In the genomic region with DNA sequence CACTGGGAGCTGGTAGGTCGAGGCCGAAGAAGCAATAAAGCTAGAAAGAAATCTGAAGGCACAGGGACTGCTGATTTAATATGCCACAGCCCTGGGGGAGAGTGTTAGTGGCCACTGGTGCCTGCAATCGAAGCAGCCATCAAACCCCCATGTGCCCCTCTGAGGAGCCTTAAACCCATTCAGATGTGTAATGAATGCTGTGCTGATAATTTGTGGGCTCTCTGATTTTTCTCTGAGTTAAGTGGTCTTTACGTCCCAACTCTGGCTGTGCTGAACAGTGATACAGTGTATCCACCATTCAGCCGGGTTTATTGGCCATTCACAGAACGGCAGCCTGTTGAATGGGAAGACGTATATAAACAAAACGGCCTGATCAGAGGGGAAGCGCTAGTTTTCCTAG, we compare ENCODE assay signal across 16 mouse cellular contexts.
DNase-seq lines count a peak whose midpoint lies in the region; ATAC-seq and TF ChIP-seq lines count a peak whose summit lies in the region.
"Had no signal": no experiment of that assay in that cellular context is flagged by ENCODE, and none has a peak within 500 bp of the region (broad histone marks: within the 10 kb centered on the region; RNA-seq: fewer than 3 reads in every experiment).

No protein-coding gene starts in this region.

- H3K9me3 ChIP-seq in kidney, embryonic 16.5 days (ENCODE audit: low read length) = no peaks in the 10 kb centered on the region
- H3K9me3 ChIP-seq in forebrain, embryonic 13.5 days (replicated peaks) = no peaks in the 10 kb centered on the region
- H3K9me3 ChIP-seq in limb, embryonic 12.5 days = no peaks in the 10 kb centered on the region
- H3K9me3 ChIP-seq: embryonic facial prominence, embryonic 15.5 days; limb, embryonic 13.5 days had no signal

- no peaks in the 10 kb centered on the region for H3K27me3 ChIP-seq in kidney, embryonic 16.5 days (ENCODE audit: insufficient read depth, low read length)
- no peaks in the 10 kb centered on the region for H3K27me3 ChIP-seq in kidney, adult 2 months (replicated peaks; ENCODE audit: control insufficient read depth, insufficient read depth, low read length)
- peaks cover 12% of the 10 kb centered on the region for H3K27me3 ChIP-seq in forebrain, embryonic 13.5 days
- H3K27me3 ChIP-seq in limb, embryonic 12.5 days = no peaks in the 10 kb centered on the region
- H3K27me3 ChIP-seq: embryonic facial prominence, embryonic 15.5 days; limb, embryonic 13.5 days had no signal

- TF ChIP-seq CTCF in kidney, adult 2 months (conservative IDR thresholded peaks at IDR 0.05; ENCODE audit: insufficient read depth, insufficient read length, low read depth, low read length) = no peak
- no peak for TF ChIP-seq CTCF in brain, embryonic 14.5 days (IDR thresholded peaks at IDR 0.05; ENCODE audit: borderline replicate concordance, extremely low read depth, insufficient read depth, insufficient read length)

- no peak overlapping the region for H3K9ac ChIP-seq in kidney, embryonic 16.5 days (replicated peaks; ENCODE audit: low read length)
- no peak overlapping the region; the same call in 1 of the 2 replicates for H3K9ac ChIP-seq in forebrain, embryonic 13.5 days
- H3K9ac ChIP-seq in limb, embryonic 12.5 days (replicated peaks) = no peak overlapping the region
- H3K9ac ChIP-seq: embryonic facial prominence, embryonic 15.5 days; limb, embryonic 13.5 days had no signal

- peaks cover 27% of the 10 kb centered on the region for H3K4me1 ChIP-seq in kidney, embryonic 16.5 days (ENCODE audit: insufficient read depth, low read length)
- H3K4me1 ChIP-seq in kidney, adult 2 months (ENCODE audit: control insufficient read depth, insufficient read depth, low read length) = no peaks in the 10 kb centered on the region
- H3K4me1 ChIP-seq in forebrain, embryonic 13.5 days = peaks cover 32% of the 10 kb centered on the region
- H3K4me1 ChIP-seq in limb, embryonic 12.5 days (replicated peaks) = peaks cover 34% of the 10 kb centered on the region

- peak; percentile 44; the same call in 1 of the 2 replicates for ATAC-seq in kidney, embryonic 16.5 days (ENCODE audit: low FRiP score, low TSS enrichment)
- ATAC-seq in forebrain, embryonic 13.5 days = peak; percentile 33; the same call in 1 of the 2 replicates
- peak; percentile 26; the same call in 1 of the 2 replicates for ATAC-seq in limb, embryonic 12.5 days (ENCODE audit: insufficient number of reproducible peaks, insufficient read depth, low FRiP score, low TSS enrichment, low read depth)
- ATAC-seq: CD4-positive, CD25-positive, alpha-beta regulatory T cell, adult 4 months had no signal

- no peaks in the 10 kb centered on the region for H3K36me3 ChIP-seq in kidney, embryonic 16.5 days (ENCODE audit: insufficient read depth, low read length)
- H3K36me3 ChIP-seq in kidney, adult 2 months (ENCODE audit: control insufficient read depth, insufficient read depth, low read length) = no peaks in the 10 kb centered on the region
- no peaks in the 10 kb centered on the region for H3K36me3 ChIP-seq in forebrain, embryonic 13.5 days (ENCODE audit: poor library complexity, severe bottlenecking)
- no peaks in the 10 kb centered on the region for H3K36me3 ChIP-seq in limb, embryonic 12.5 days
- H3K36me3 ChIP-seq: embryonic facial prominence, embryonic 15.5 days; limb, embryonic 13.5 days had no signal

- no peak for DNase-seq in kidney, adult 2 months
- peak; percentile 70 for DNase-seq in brain, embryonic 14.5 days (ENCODE audit: low read depth)
- DNase-seq in thymus, postnatal 0 days (ENCODE audit: low spot score) = no peak
- DNase-seq in right cerebral cortex, postnatal 36 days (ENCODE audit: low spot score in 2 of 2) = no peak
- no peak for DNase-seq in adrenal gland, adult 8-10 months
- DNase-seq: cerebellum, adult 8-10 months; heart, adult 2 months; heart, postnatal 10 days; kidney, adult 18-20 months; lung, adult 18-20 months had no signal

- H3K4me3 ChIP-seq in kidney, embryonic 16.5 days (ENCODE audit: low read length) = no peak overlapping the region
- no peak overlapping the region for H3K4me3 ChIP-seq in kidney, adult 2 months (ENCODE audit: insufficient read depth, low read depth, low read length)
- H3K4me3 ChIP-seq in forebrain, embryonic 13.5 days = no peak overlapping the region
- H3K4me3 ChIP-seq in limb, embryonic 12.5 days (replicated peaks) = no peak overlapping the region
- H3K4me3 ChIP-seq: embryonic facial prominence, embryonic 15.5 days; heart, adult 2 months; limb, embryonic 13.5 days had no signal

- no peak for TF ChIP-seq POLR2A in kidney, adult 2 months (IDR thresholded peaks at IDR 0.05; ENCODE audit: low read depth, low read length)
- TF ChIP-seq POLR2A in brain, embryonic 14.5 days (IDR thresholded peaks at IDR 0.05; ENCODE audit: borderline replicate concordance, extremely low read depth, insufficient read depth, insufficient read length, poor library complexity, severe bottlenecking) = no peak

- H3K27ac ChIP-seq in kidney, embryonic 16.5 days (ENCODE audit: low read length) = no peak overlapping the region
- H3K27ac ChIP-seq in kidney, adult 2 months (ENCODE audit: insufficient read depth, low read depth, low read length) = no peak overlapping the region
- H3K27ac ChIP-seq in forebrain, embryonic 13.5 days = no peak overlapping the region
- H3K27ac ChIP-seq in limb, embryonic 12.5 days = no peak overlapping the region
- H3K27ac ChIP-seq: embryonic facial prominence, embryonic 15.5 days; heart, adult 2 months; limb, embryonic 13.5 days had no signal

- H3K4me2 ChIP-seq in kidney, embryonic 16.5 days (replicated peaks; ENCODE audit: low read depth, low read length) = no peak overlapping the region
- peak overlapping the region; percentile 31 for H3K4me2 ChIP-seq in forebrain, embryonic 13.5 days
- peak overlapping the region; percentile 5 for H3K4me2 ChIP-seq in limb, embryonic 12.5 days
- H3K4me2 ChIP-seq: embryonic facial prominence, embryonic 15.5 days; limb, embryonic 13.5 days had no signal

- WGBS in kidney, embryonic 16.5 days = 16% methylated on average over 9 of the region's 9 CpGs
- 44% methylated on average over 9 of the region's 9 CpGs for WGBS in kidney, adult 2 months
- WGBS in forebrain, embryonic 13.5 days = 9% methylated on average over 9 of the region's 9 CpGs
- WGBS in limb, embryonic 12.5 days = 14% methylated on average over 9 of the region's 9 CpGs
